Mouse (Mus musculus): ENCODE results near the gene Cox6b2. TPM values are rescaled to one million over a fixed set of nuclear protein-coding genes. Genes with fewer than 3 reads are reported as not detected.

Cox6b2 gene
- polyA plus RNA-seq, 1 experiment from 2014 or later: 13.1 TPM

DNA sequence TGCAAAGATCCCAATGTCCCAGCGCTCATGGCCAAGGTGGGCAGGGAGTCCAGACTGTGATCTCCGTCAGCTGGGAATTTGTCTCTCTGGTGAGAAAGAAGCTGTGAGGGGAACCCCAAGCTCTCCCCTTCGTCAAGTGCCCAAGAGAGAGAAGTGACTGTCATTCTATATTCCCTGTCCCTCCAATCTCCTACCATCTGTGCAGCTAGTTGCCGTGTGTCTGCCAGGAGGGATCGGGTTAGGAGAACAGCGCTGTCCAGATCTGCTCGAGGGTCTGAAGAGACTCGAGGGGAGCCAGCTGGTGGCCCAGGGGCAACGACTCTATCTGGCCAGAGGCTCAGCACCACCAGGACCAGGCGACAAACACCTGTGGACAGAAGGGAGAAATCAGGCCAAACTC lies 23.2 kb upstream of the Cox6b2 start:
- Histone ChIP-seq H3K4me3 (ENCODE audit: low read depth, low read length) (no peak overlapping the region), H3K27ac (ENCODE audit: low read depth, low read length) (no peak overlapping the region), H3K4me1 (ENCODE audit: control insufficient read depth, insufficient read depth, low read length) (0 out of 2 replicates have a peak, but pooled peaks cover 3% of the 10 kb centered on the region), H3K9me3 (replicated peaks; ENCODE audit: control insufficient read depth, low read length) (no peaks in the 10 kb centered on the region), H3K36me3 (ENCODE audit: control insufficient read depth, insufficient read depth, low read length) (no peaks in the 10 kb centered on the region), H3K4me2 (ENCODE audit: low read length) (no peak overlapping the region), H3K27me3 (replicated peaks; ENCODE audit: control insufficient read depth, insufficient read depth, low read length) (peaks cover 35% of the 10 kb centered on the region), H3K9ac (ENCODE audit: low read length) (no peak overlapping the region)
- no peak for DNase-seq (ENCODE audit: low spot score)
- 57% methylated on average over 10 of the region's 10 CpGs for WGBS
- ATAC-seq: no peak

DNA sequence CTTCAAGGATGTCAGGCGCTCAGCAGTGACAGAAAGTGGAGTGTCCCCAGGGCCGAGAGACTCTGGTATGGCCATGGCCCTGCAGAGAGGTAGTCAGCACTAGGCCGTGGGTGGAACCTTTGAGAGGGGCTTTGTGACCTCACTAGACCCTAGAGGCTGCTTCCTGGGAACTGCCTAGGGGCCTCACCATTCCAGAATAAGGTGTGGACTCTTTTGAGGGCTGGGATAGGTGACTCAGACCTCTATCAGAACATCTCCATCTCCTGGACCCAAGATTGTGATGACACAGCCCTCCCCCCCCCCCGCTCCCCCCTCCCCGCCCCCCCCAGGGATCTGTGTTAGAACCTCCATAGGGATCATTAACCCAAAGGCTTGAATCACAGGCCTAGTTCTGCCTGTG lies 18.3 kb upstream of the Cox6b2 start, which contains the start of gene Fam71e2:
TSS of gene Fam71e2 (minus strand) at position 101 of the 400 bp plus-strand sequence.
- Histone ChIP-seq H3K4me1 (ENCODE audit: control insufficient read depth, insufficient read depth, low read length) (no peaks in the 10 kb centered on the region), H3K9me3 (replicated peaks; ENCODE audit: control insufficient read depth, low read length) (no peaks in the 10 kb centered on the region), H3K9ac (ENCODE audit: low read length) (no peak within 1 kb of the TSS), H3K4me3 (ENCODE audit: low read depth, low read length) (no peak within 1 kb of the TSS), H3K36me3 (ENCODE audit: control insufficient read depth, insufficient read depth, low read length) (no peaks in the 10 kb centered on the region), H3K27me3 (replicated peaks; ENCODE audit: control insufficient read depth, insufficient read depth, low read length) (peaks cover 9% of the 10 kb centered on the region), H3K27ac (ENCODE audit: low read depth, low read length) (no peak within 1 kb of the TSS), H3K4me2 (ENCODE audit: low read length) (no peak within 1 kb of the TSS)
- WGBS: 85% methylated on average over 3 of the region's 5 CpGs
- no peak for DNase-seq (ENCODE audit: low spot score)
- no peak for ATAC-seq

DNA sequence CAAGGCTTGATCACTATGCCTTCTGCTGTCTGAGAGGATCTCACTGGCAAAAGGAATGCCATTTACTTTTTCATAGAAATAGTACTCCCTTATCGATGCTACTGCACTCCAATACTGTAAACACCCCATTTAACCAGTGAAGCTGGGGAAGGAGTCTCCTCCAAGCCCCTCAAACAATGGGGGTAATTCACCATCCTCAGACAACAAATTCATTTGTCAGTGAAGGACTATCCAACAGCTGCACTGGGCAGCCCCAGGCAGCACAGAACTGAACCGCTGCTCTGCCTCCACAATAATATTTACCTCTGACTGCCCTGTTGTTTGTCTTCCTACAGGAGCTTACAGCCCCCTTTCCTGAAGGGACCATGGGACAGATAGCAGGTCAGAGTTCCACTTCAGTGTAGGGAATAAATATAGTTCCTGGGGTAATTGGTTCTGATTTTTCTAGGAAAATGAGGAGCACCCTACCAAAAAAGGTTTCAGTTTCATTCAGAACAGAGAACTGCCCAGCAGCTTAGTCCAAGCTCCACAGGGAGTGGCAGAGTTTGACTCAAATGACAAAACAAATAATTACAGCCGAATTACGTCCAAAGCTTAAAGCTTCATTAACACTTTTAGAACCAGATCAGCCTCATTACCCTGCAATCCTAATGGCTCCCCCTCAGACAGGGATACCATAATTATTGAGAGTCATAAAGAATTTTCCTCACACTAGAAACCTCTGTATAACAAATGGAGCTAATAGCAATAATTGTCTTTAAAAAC lies 12.2 kb upstream of the Cox6b2 start:
- Histone ChIP-seq H3K4me2 (ENCODE audit: low read length) (no peak overlapping the region), H3K9me3 (replicated peaks; ENCODE audit: control insufficient read depth, low read length) (no peaks in the 10 kb centered on the region), H3K9ac (ENCODE audit: low read length) (no peak overlapping the region; the same call in 1 of the 2 replicates), H3K4me1 (ENCODE audit: control insufficient read depth, insufficient read depth, low read length) (0 out of 2 replicates have a peak, but pooled peaks cover 3% of the 10 kb centered on the region), H3K27ac (ENCODE audit: low read depth, low read length) (no peak overlapping the region), H3K36me3 (ENCODE audit: control insufficient read depth, insufficient read depth, low read length) (no peaks in the 10 kb centered on the region), H3K27me3 (replicated peaks; ENCODE audit: control insufficient read depth, insufficient read depth, low read length) (no peaks in the 10 kb centered on the region), H3K4me3 (ENCODE audit: low read depth, low read length) (no peak overlapping the region)
- 4% methylated on average over 4 of the region's 4 CpGs for WGBS
- peak; percentile 56 for DNase-seq (ENCODE audit: low spot score)
- no peak for ATAC-seq

DNA sequence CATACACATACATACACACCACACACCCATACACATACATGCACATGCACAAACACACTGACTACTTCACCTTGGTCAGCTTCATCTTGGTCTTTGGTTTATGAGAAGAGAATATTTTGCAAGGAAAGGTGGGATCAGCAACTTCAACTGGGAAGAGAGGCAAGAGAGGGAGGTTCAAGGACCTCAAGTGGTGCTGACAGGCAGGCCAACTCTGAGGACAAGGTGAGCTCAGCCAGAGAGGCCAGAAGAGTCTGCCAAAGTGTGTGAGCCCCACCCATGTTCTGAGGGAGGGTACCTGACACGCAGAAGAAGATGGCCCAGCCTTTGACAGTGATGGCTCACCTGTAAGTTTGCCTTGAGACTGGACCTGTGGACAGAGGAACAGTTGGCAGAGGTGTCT lies 6.8 kb upstream of the Cox6b2 start:
- Histone ChIP-seq H3K4me3 (ENCODE audit: low read depth, low read length) (no peak overlapping the region), H3K9me3 (replicated peaks; ENCODE audit: control insufficient read depth, low read length) (no peaks in the 10 kb centered on the region), H3K4me2 (ENCODE audit: low read length) (no peak overlapping the region), H3K9ac (ENCODE audit: low read length) (no peak overlapping the region), H3K27ac (ENCODE audit: low read depth, low read length) (no peak overlapping the region), H3K4me1 (ENCODE audit: control insufficient read depth, insufficient read depth, low read length) (no peaks in the 10 kb centered on the region), H3K36me3 (ENCODE audit: control insufficient read depth, insufficient read depth, low read length) (no peaks in the 10 kb centered on the region), H3K27me3 (replicated peaks; ENCODE audit: control insufficient read depth, insufficient read depth, low read length) (no peaks in the 10 kb centered on the region)
- 38% methylated on average over 1 of the region's 1 CpGs for WGBS
- ATAC-seq (no peak), DNase-seq (ENCODE audit: low spot score) (no peak)

DNA sequence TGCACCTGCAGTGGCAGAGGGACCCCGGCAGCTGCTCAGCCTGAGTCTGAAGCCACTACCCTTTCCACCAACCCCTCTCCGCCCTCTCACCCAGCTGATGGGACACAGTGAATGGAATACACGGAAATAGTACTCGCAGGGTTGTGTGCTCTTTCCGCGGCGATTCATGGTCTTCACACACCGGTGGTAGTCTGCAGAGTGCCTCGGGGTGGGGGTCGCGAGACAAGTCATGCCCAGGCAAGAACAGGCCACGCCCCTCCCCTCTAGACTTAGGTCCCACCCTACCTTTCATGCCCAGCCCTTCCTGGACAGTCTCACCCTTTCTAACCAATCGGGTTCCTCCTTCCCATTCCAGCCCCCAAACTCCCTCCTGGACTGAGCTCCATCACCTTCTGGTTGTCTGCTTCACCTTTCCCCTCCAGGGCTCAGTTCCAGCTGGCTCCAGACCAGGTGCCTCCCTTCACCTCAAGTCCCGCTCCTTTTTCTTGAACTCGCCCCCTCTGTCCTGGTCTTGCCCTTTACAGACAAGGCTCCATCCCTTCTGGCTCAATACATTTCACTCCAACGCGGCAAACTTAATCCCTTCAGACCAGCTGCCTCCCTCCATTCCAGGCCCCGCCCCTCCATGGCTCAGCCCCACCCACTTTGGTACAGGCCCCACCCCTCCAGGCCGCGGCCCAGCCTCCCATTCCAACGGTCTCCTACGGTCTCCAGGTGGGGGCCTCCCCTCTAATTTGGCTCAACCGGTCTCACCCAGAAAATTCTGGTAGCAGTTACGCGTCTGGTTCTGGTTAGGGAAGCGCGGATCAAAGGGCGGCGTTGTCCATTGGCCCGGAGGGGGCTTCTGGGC lies 698 bp downstream of the Cox6b2 start:
- peak; percentile 25 for DNase-seq (ENCODE audit: low spot score)
- H3K9ac ChIP-seq (ENCODE audit: low read length): no peak overlapping the region

DNA sequence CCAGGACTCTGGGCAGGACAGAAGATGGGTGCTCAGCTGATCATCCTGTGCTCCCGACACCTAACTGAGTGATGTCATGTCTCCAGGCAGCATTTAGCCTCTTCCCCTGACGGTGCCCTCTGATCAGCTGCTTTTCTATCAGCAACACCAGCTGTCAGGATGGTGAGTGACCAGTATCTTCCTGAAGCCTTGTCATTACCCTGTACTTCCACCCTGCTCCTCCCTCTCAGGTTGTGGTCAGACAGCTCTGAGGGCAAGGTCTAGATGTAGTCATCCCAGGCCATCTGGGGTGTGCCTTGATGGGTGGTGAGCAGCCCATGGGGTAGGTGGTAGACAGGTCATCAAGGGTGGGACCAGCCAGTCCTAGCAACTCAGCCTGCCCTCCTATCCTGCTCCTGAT lies 3.7 kb downstream of the Cox6b2 start:
- Histone ChIP-seq H3K4me2 (ENCODE audit: low read length) (no peak overlapping the region), H3K4me3 (ENCODE audit: low read depth, low read length) (no peak overlapping the region), H3K36me3 (ENCODE audit: control insufficient read depth, insufficient read depth, low read length) (peaks cover 28% of the 10 kb centered on the region), H3K27ac (ENCODE audit: low read depth, low read length) (no peak overlapping the region), H3K9me3 (replicated peaks; ENCODE audit: control insufficient read depth, low read length) (no peaks in the 10 kb centered on the region), H3K9ac (ENCODE audit: low read length) (no peak overlapping the region), H3K4me1 (ENCODE audit: control insufficient read depth, insufficient read depth, low read length) (peaks cover 11% of the 10 kb centered on the region), H3K27me3 (replicated peaks; ENCODE audit: control insufficient read depth, insufficient read depth, low read length) (no peaks in the 10 kb centered on the region)
- ATAC-seq: no peak
- WGBS: 81% methylated on average over 2 of the region's 2 CpGs
- no peak for DNase-seq (ENCODE audit: low spot score)

More for the DNA sequence above, 698 bp downstream of the Cox6b2 start:
- H3K9me3 ChIP-seq (replicated peaks; ENCODE audit: control insufficient read depth, low read length): no peaks in the 10 kb centered on the region
- H3K4me1 ChIP-seq (ENCODE audit: control insufficient read depth, insufficient read depth, low read length): peaks cover 11% of the 10 kb centered on the region
- H3K4me3 ChIP-seq (ENCODE audit: low read depth, low read length): peak overlapping the region; percentile 11; the same call in 1 of the 2 replicates
- H3K4me2 ChIP-seq (ENCODE audit: low read length): peak overlapping the region; percentile 39
- peak; percentile 64 for ATAC-seq
- no peak overlapping the region for H3K27ac ChIP-seq (ENCODE audit: low read depth, low read length)
- H3K27me3 ChIP-seq (replicated peaks; ENCODE audit: control insufficient read depth, insufficient read depth, low read length): no peaks in the 10 kb centered on the region
- WGBS: 1% methylated on average over 30 of the region's 30 CpGs
- H3K36me3 ChIP-seq (ENCODE audit: control insufficient read depth, insufficient read depth, low read length): peaks cover 1% of the 10 kb centered on the region

DNA sequence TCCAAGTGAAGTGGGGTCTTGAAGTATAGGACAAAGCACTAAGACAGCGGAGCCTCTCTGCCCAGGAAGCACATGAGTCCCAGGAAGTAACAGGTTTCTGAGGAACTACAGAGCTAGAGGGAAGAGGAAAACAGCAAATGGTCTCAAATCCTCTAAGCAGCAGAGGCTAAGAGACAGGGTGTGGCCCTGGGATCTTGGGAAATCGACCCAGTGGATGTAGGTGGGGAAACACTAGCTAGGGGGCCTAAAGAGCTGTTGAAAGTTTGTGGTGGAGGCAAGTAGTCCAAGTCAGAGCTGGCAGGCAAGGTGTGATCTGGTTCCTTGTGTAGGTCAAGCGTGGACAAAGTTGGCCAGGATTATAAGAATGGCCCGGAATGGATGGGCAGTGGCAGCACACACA lies 4.6 kb downstream of the Cox6b2 start:
- Histone ChIP-seq H3K4me3 (ENCODE audit: low read depth, low read length) (no peak overlapping the region), H3K27me3 (replicated peaks; ENCODE audit: control insufficient read depth, insufficient read depth, low read length) (no peaks in the 10 kb centered on the region), H3K36me3 (ENCODE audit: control insufficient read depth, insufficient read depth, low read length) (peaks cover 28% of the 10 kb centered on the region), H3K27ac (ENCODE audit: low read depth, low read length) (no peak overlapping the region), H3K9ac (ENCODE audit: low read length) (no peak overlapping the region), H3K4me1 (ENCODE audit: control insufficient read depth, insufficient read depth, low read length) (peaks cover 11% of the 10 kb centered on the region), H3K9me3 (replicated peaks; ENCODE audit: control insufficient read depth, low read length) (no peaks in the 10 kb centered on the region), H3K4me2 (ENCODE audit: low read length) (no peak overlapping the region)
- ATAC-seq (no peak), DNase-seq (ENCODE audit: low spot score) (no peak)
- 83% methylated on average over 4 of the region's 4 CpGs for WGBS

DNA sequence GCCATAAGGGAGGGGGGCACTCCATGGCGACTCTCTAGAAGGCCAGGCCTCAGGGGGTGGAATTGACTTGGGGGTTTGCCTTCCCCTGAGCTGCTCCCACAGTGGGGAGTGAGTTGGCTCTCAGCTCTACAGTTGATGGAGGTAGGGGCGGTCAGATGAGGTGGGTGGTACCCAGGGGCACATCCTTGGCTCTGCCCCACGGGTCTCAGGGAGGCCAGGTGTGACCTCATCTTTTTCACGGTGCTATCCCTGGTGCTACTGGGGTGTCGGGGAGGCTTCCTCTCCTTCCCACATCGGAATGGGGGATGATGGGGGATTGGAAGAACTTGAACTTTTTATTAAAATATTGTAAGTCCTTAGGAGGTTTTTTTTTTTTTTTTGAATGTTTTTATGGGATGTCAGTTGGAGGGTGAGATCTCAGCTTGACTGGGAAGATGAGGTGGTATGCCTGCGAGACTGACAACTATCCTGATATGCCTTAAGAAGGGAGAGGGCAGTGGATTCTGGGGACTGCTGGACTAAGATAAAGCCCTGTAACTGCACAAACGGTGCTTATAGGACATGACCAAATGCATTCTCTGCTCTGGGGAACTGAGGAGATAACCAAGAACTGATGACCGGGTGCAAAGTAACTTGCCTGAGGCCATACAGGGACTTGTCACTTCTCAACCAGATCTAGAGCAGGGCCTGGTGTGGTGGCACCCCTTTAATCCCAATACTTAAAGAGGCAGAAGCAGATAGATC lies 5.6 kb downstream of the Cox6b2 start:
- no peak for ATAC-seq
- H3K27me3 ChIP-seq (replicated peaks; ENCODE audit: control insufficient read depth, insufficient read depth, low read length): no peaks in the 10 kb centered on the region
- 77% methylated on average over 9 of the region's 9 CpGs for WGBS
- H3K9ac ChIP-seq (ENCODE audit: low read length): no peak overlapping the region
- no peak for DNase-seq (ENCODE audit: low spot score)
- H3K9me3 ChIP-seq (replicated peaks; ENCODE audit: control insufficient read depth, low read length): no peaks in the 10 kb centered on the region
- no peak overlapping the region for H3K4me2 ChIP-seq (ENCODE audit: low read length)
- peaks cover 9% of the 10 kb centered on the region for H3K4me1 ChIP-seq (ENCODE audit: control insufficient read depth, insufficient read depth, low read length)
- H3K4me3 ChIP-seq (ENCODE audit: low read depth, low read length): no peak overlapping the region
- no peak overlapping the region for H3K27ac ChIP-seq (ENCODE audit: low read depth, low read length)
- H3K36me3 ChIP-seq (ENCODE audit: control insufficient read depth, insufficient read depth, low read length): peaks cover 28% of the 10 kb centered on the region
